Mouse (Mus musculus) spleen, adult 12 weeks (tissue): ENCODE measurements around the gene Gkn1.

Experiments
- DNase-seq: peaks from one replicate; pipeline ENCODE4 v3.0.0; 2022; ENCODE audit warnings: low spot score

Gene Gkn1

GRCm38 (mm10) chr6:87323381-87323780, 27.4 kb downstream of the Gkn1 start:
- DNase-seq: no peak

DNA sequence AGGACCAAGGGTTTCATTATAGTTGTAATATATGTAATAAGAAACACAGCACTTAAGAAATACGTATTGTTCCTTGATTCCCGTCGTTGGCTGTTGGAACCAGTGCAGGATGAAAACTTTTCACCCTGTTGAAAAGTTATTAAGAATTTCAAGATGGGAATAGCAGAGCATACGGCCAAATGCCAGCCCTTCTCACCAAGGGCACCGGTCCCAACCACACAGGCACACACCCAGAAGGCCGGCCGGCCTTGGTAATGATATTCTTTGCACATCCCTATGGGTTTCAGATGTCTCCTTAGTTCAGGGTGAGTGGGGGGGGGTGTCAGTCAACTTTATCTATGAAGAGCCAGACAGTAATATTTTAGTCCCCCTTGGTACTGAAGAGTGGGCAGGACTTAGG, 32.1 kb downstream of the Gkn1 start:
- no peak for DNase-seq

GRCm38 (mm10) chr6:87316966-87317365, 33.8 kb downstream of the Gkn1 start:
- DNase-seq: no peak

GRCm38 (mm10) chr6:87312761-87313160, 38.0 kb downstream of the Gkn1 start:
- DNase-seq: no peak

DNA sequence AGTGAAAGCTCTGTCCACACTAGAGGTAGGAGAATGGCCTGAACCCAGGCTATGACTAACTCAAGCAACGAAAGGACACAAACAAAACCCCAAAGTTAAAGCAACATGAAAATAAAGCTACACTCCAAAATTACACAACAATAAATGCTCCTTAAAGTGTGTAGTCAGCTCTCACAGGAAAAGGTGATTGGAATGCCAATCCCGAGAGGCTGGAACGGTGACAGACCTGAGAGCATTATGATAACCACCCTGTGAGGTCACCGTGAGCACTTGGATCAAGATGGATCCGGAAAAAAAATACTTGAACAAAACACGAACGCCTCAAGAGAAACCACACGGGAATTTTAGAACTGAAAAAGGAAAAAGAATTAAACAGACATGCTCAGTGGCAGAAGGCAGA, 46.3 kb downstream of the Gkn1 start:
- DNase-seq: no peak

GRCm38 (mm10) chr6:87302746-87303145, 48.0 kb downstream of the Gkn1 start:
- DNase-seq: no peak

DNA sequence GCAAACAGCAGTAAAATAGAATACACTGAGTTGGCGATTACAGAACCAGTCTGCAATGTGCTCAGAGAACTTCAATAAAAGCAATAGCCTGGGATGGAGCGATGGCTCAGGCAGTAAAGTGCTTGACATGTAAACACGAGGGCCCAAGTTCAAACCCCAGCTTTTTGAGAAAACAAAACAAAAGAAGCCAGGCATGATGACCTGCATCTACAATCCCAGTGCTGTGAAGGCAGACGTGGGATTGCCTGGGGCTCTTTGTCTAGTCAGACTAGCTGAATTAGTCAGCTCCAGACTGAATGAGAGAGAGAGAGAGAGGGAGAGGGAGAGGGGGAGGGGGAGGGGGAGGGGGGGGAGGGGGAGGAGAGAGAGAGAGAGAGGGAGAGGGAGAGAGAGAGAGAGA, 48.8 kb downstream of the Gkn1 start:
- DNase-seq: no peak
